Mouse (Mus musculus) cerebellum, postnatal 10 days (tissue): ENCODE data around the gene Map3k10.
A peak's percentile ranks its signal among the peaks of the same experiment; 100 is the strongest.

ENCODE experiments used
- DNase-seq, 2 experiments: peaks; one replicate each; pipeline ENCODE4 v3.0.0; 2021; ENCODE audit warnings: mixed read lengths in 2 of 2

Map3k10 gene

GRCm38 (mm10) chr7:27608130-27608529 is 66.3 kb downstream of the Map3k10 start:
- no peak for DNase-seq

GRCm38 (mm10) chr7:27607580-27607979 is 66.8 kb downstream of the Map3k10 start:
- DNase-seq: peak; percentile 95 to 97

- peak in 1 of 2 experiments; percentile 40 for DNase-seq
Observed at GRCm38 (mm10) chr7:27606481-27607254, 67.7 kb downstream of the Map3k10 start.
